Mouse (Mus musculus) hematopoietic stem cell, adult 5-6 weeks (primary cell): ENCODE measurements around the gene Prkch. TPM values are rescaled to one million over a fixed set of nuclear protein-coding genes. Genes with fewer than 3 reads are reported as not detected.

Experiments
- ATAC-seq, 2 experiments: fragments of 125-278 bp in 1 of 2; replicated peaks in 1 of 2; 2 replicates each; pipeline ENCODE4 v1.8.0; 2016 to 2017; ENCODE audit warnings: inconsistent platforms in 2 of 2, mild to moderate bottlenecking in 2 of 2, moderate number of reproducible peaks in 2 of 2, low read depth in 1 of 2, moderate TSS enrichment in 1 of 2; ENCODE audit not compliant: low FRiP score in 2 of 2, poor library complexity in 2 of 2, severe bottlenecking in 2 of 2, insufficient read depth in 1 of 2, low TSS enrichment in 1 of 2
- total RNA-seq: library from RNA; stranded (forward); fragments of 172-1452, 232-1000 nt; gene quantifications from 2 replicates; pipeline ENCODE4 v1.2.3, GENCODE M21; 2017

Prkch gene
- total RNA-seq, 1 experiment from 2014 or later: 36.1 TPM

DNA sequence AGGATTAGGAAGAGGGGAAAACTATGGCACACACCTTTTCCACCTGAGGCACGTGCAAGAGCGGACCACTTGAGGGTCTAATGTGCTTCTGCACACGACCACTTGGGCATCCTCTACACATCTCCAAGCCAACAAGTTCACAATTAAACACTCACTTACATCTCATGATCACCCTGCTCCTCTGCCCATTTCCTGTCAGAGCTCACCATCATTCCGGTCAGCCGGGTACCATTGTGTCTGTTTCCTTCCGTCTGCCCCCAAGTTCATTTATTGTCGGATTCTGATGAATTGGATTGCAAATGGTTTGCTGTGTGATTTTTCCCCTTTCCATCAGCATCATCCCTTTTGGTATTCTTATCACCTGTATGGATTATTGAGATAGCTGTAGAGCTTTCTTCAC, 18.4 kb downstream of the Prkch start:
- ATAC-seq: no peak

DNA sequence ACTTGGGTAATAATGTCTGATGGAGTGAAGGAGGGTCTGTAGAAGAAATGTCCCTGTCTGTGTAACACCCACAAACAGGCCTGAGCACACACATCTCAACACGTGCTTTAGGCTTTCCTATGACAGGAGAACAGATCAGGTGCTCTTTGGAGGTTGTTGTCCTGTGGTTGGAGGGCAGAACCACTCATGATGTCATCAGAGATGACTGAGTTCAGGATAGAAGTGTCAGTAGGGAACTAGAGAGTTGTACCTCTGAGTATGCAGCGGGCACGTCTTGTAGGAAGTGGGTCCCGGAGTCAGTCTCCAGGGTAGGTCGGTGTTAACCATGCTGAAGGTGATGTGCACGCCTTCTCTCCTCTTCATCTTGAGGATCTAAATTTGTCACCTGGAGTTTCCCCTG, 19.1 kb downstream of the Prkch start:
- peak in 1 of 2 experiments; percentile 27; a peak in 1 of 4 replicates for ATAC-seq

DNA sequence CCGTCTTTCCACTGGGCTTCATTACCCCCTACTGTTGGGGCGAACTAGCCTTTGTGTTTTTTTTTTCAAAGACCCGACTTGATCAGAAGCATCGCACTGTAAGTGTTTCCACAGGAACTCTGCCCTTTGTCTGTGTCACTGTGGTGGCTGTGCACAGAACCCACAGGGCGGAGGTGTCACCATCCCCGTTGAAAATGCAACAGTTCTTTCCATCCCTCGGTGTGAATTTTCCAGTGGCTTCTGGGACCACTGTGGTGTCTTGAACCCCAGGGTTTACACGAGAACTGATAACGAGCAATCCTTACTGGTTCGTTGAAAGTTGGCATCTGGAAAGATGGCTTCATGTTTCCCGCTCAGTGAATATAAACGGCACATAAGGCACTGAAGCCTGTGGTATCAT, 20.2 kb downstream of the Prkch start:
- no peak for ATAC-seq

GRCm38 (mm10) chr12:73605174-73605573, 20.6 kb downstream of the Prkch start:
- no peak for ATAC-seq

- ATAC-seq: no peak
These were observed 22.9 kb downstream of the Prkch start for GRCm38 (mm10) chr12:73607381-73608064.

- no peak for ATAC-seq
These were observed 23.4 kb downstream of the Prkch start for GRCm38 (mm10) chr12:73608065-73608397.

DNA sequence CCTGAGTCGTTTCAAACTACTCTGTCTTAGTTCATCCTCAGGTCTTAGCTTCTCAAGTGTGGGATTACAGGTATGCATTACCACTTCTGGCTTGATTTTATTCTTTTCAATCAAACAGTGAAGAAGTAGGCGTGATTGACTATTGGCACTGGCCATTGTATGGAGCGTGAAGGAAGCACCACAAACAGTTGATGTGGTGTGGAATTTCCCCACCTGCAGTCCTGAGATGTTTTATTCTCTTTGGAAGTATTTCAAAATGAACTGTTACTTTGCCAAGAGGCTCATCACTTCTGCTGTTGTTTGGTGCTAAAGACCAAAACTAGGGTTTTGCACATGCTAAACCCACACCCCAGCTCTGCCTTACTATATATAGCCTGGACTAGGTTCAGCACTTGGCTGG, 24.7 kb downstream of the Prkch start:
- no peak for ATAC-seq

DNA sequence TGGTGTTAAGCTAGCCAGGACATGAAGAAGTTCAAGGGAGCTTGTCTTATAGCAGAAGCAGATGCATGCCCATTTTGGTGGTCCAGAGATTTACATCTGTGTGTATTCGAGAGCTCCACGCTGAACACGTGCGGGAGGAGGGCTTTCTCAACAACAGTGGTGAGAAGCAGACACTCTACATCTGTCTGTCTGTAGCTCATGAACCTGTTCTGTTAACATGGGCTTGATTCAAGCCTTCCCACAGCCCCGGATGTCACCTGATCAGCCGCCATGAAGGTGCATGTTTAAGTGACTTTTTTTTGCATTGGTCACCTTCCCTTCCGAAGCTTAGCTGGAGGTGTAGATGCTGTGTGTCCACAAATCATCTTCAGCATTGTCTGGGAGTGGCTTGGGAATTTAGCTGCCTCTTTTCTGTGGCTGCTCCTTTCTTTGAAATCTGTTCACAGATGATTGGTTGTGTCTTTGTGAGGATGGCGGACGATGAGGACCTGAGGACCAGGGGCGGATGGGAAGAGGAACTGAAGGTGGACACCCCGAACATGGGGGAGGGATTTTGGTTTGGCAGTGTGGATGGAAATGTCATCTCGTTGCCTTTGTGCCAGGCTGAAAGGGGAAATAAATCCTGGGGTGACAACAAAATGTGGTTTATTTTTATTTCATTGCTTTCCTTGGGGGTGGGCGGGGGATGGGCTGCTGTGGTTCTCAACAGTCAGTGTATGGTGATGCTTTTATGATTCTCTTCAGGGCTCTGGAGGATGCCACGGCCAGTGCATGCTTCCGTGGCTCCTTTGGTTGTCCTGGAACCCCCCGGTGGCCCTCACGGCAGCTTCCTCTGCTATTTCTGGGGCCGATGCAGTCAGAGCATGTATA, 25.3 kb downstream of the Prkch start:
- peak; percentile 23 to 41; a peak in 1 of 4 replicates for ATAC-seq

GRCm38 (mm10) chr12:73610831-73611370, 26.3 kb downstream of the Prkch start:
- peak; percentile 23 to 34; a peak in 3 of 4 replicates for ATAC-seq

- no peak for ATAC-seq
These were observed 27.1 kb downstream of the Prkch start for GRCm38 (mm10) chr12:73611741-73612140.

DNA sequence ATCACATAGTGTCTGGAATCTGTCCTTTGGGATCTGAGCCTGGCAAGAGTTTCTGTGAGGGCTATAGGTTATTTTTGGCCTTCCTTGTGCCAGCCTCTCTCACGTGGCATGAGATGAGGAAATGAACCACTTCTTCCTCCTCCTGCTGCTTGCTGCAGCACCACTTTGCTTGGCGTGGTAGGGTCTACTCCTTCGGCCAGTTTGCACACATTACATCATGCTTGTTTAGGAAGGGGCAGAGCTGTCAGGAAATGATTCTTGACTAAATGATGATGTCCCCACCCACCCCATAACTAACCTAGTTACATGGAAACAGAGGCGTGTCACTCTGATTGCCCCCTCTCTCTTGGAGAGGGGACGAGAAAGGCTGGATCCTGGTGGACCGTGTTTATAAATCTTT, 28.6 kb downstream of the Prkch start:
- peak in 1 of 2 experiments; percentile 27; a peak in 1 of 4 replicates for ATAC-seq

GRCm38 (mm10) chr12:73617652-73618051, 33.1 kb downstream of the Prkch start:
- 0 out of 4 replicates have a peak, but pooled peaks of 1 of the 2 experiments have one; percentile 15 for ATAC-seq

DNA sequence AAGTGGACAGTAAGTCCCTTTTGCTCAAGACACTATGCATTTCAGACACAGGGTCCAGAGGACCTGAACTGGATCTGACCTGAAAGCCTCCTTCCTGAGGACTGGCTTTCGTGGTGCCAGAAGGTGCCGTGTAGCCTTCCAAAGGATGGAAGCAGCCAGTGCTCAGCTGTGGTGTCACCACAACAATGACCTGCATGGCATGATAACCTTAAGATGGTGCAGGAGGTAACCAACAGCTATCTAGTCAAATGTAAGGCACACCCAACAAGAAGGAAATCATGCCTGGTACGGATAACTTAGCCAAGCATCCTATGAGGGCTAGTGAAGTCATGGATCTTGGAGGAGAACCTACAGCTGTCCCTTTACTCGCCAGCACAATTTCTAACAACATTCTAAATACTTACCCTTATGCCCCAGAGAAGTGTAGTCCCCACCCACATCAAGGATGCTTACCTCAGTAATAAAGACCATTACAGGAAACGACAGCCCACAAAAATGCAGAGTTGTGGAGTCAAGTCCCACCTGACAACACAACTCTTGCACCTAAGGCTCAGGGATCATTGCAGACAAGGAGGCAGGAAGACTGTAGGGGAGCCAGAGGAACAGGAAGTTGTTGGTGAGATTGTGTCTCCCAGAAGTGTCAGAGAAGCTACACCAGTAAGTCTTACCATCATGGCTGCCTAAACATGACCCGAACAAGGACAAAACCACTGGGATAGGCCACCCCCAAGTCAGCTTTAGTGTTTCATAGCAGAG, 40.9 kb downstream of the Prkch start:
- ATAC-seq: no peak

GRCm38 (mm10) chr12:73627902-73628301, 43.3 kb downstream of the Prkch start:
- no peak for ATAC-seq

GRCm38 (mm10) chr12:73630596-73630995, 46.0 kb downstream of the Prkch start:
- ATAC-seq: peak in 1 of 2 experiments; percentile 15; a peak in 1 of 4 replicates

GRCm38 (mm10) chr12:73631148-73631547, 46.6 kb downstream of the Prkch start:
- no peak for ATAC-seq

- peak; percentile 30 to 43; a peak in 1 of 4 replicates for ATAC-seq
These were observed 48.2 kb downstream of the Prkch start for GRCm38 (mm10) chr12:73632671-73633244.
